Mouse (Mus musculus): ENCODE measurements around the gene D6Ertd527e.

GRCm38 (mm10) chr6:87063586-87063985 lies 41.0 kb upstream of the D6Ertd527e start:
- TF ChIP-seq POLR2A (IDR thresholded peaks at IDR 0.05; ENCODE audit: low read depth, low read length) = no peak
- no peak for TF ChIP-seq CTCF (IDR thresholded peaks at IDR 0.05; ENCODE audit: extremely low read depth, insufficient read length, insufficient replicate concordance, low read depth, low read length)
